Mouse (Mus musculus) gastrocnemius, adult 2 months (tissue): ENCODE results near the gene Armc2. TPM values are rescaled to one million over a fixed set of nuclear protein-coding genes. Genes with fewer than 3 reads are reported as not detected.
"Not testable (repeated sequence)": the region's sequence is repeated elsewhere in the genome, so short reads cannot be mapped to it uniquely, and the experiment has no call there.

Source experiments
- DNase-seq: peaks from one replicate; pipeline ENCODE4 v3.0.0; 2022
- H3K27ac ChIP-seq: fragments of 200-600 bp; 2 replicates; pipeline ENCODE4 v1.8.1; 2022; ENCODE audit warnings: mild to moderate bottlenecking
- H3K4me3 ChIP-seq: fragments of 200-600 bp; 2 replicates; pipeline ENCODE4 v1.8.1; 2022; ENCODE audit warnings: mild to moderate bottlenecking, moderate library complexity
- CTCF ChIP-seq: fragments of 200-600 bp; IDR thresholded peaks from 2 replicates; pipeline ENCODE4 v1.8.1; 2022; ENCODE audit warnings: antibody characterized with exemption, mild to moderate bottlenecking, moderate library complexity
- intact Hi-C: fragments of 180-260 bp; cut with DNase I; formaldehyde crosslinking; loops from one replicate; pipeline ENCODE4 v1.15.1; 2025
- total RNA-seq, 2 experiments: library from RNA; stranded (reverse); gene quantifications; 2 replicates each; pipeline ENCODE4 v1.2.3; 2021

Gene Armc2
- total RNA-seq, 2 experiments from 2014 or later = 0.23 to 0.84 TPM

GRCm38 (mm10) chr10:41982821-41983220, 35.4 kb downstream of the Armc2 start:
- TF ChIP-seq CTCF = no peak
- DNase-seq = no peak
- no peak overlapping the region for H3K27ac ChIP-seq
- H3K4me3 ChIP-seq = no peak overlapping the region
- intact Hi-C loops = loop anchor here (5.0 to 10.0 kb wide), 4 partner anchors 49 to 752 kb away; partner anchors contain the start of gene Foxo3

- Histone ChIP-seq H3K4me3 (peak overlapping the region; percentile 55), H3K27ac (peak overlapping the region; percentile 57)
- intact Hi-C loops = loop anchor here (1.0 to 10.0 kb wide), 5 partner anchors 51 to 754 kb away; partner anchors contain the start of gene Foxo3
- DNase-seq = peak; percentile 69
- TF ChIP-seq CTCF = peak; percentile 79
These were observed 37.4 kb downstream of the Armc2 start for GRCm38 (mm10) chr10:41980772-41981383.

- intact Hi-C loops = no loop called here
- H3K27ac ChIP-seq = peak overlapping the region; percentile 16; the same call in 1 of the 2 replicates
These were observed 39.6 kb downstream of the Armc2 start for GRCm38 (mm10) chr10:41978403-41979234.

GRCm38 (mm10) chr10:41972676-41973075, 45.6 kb downstream of the Armc2 start:
- DNase-seq = peak; percentile 8
- no peak for TF ChIP-seq CTCF
- intact Hi-C loops = no loop called here
- H3K4me3 ChIP-seq = no peak overlapping the region
- H3K27ac ChIP-seq = peak overlapping the region; percentile 39

More at GRCm38 (mm10) chr10:41978403-41979234, 39.6 kb downstream of the Armc2 start:
- TF ChIP-seq CTCF = no peak
- no peak for DNase-seq
- H3K4me3 ChIP-seq = no peak overlapping the region

GRCm38 (mm10) chr10:41967915-41968635, 50.2 kb downstream of the Armc2 start:
- peak; percentile 58 for DNase-seq
- H3K27ac ChIP-seq = peak overlapping the region; percentile 54
- no peak for TF ChIP-seq CTCF
- intact Hi-C loops = loop anchor here (10.0 kb wide), 1 partner anchor 273 kb away; no protein-coding TSS in a partner anchor
- peak overlapping the region; percentile 43 for H3K4me3 ChIP-seq

- H3K4me3 ChIP-seq = no peak overlapping the region
- intact Hi-C loops = loop anchor here (10.0 kb wide), 1 partner anchor 268 kb away; no protein-coding TSS in a partner anchor
- H3K27ac ChIP-seq = no peak overlapping the region
- DNase-seq = no peak
- no peak for TF ChIP-seq CTCF
These were observed 55.5 kb downstream of the Armc2 start for GRCm38 (mm10) chr10:41962725-41963124.

- no peak for DNase-seq
- TF ChIP-seq CTCF = peak; percentile 59
- Histone ChIP-seq H3K4me3 (peak overlapping the region; percentile 1; the same call in 1 of the 2 replicates), H3K27ac (no peak overlapping the region; the same call in 1 of the 2 replicates)
- intact Hi-C loops = loop anchor here (1.0 to 10.0 kb wide), 2 partner anchors 129 to 265 kb away; no protein-coding TSS in a partner anchor
These were observed 58.4 kb downstream of the Armc2 start for GRCm38 (mm10) chr10:41959808-41960207.

GRCm38 (mm10) chr10:41958677-41959274, 59.5 kb downstream of the Armc2 start:
- intact Hi-C loops = loop anchor here (1.0 kb wide), 1 partner anchor 127 kb away; no protein-coding TSS in a partner anchor
- DNase-seq = no peak
- Histone ChIP-seq H3K4me3 (peak overlapping the region; percentile 35), H3K27ac (peak overlapping the region; percentile 64)
- no peak for TF ChIP-seq CTCF

- H3K4me3 ChIP-seq = no peak overlapping the region
- no peak for TF ChIP-seq CTCF
- intact Hi-C loops = no loop called here
- H3K27ac ChIP-seq = no peak overlapping the region
- DNase-seq = no peak
These were observed 60.6 kb downstream of the Armc2 start for GRCm38 (mm10) chr10:41957421-41958225.

GRCm38 (mm10) chr10:41953528-41953864, 64.7 kb downstream of the Armc2 start:
- intact Hi-C loops = no loop called here
- no peak overlapping the region for H3K27ac ChIP-seq
- DNase-seq = no peak
- no peak overlapping the region for H3K4me3 ChIP-seq
- TF ChIP-seq CTCF = no peak

GRCm38 (mm10) chr10:41952850-41953527, 65.3 kb downstream of the Armc2 start:
- intact Hi-C loops = no loop called here
- H3K27ac ChIP-seq = no peak overlapping the region
- no peak overlapping the region for H3K4me3 ChIP-seq
- no peak for TF ChIP-seq CTCF
- no peak for DNase-seq

GRCm38 (mm10) chr10:41952354-41952753, 65.9 kb downstream of the Armc2 start:
- H3K4me3 ChIP-seq, H3K27ac ChIP-seq, DNase-seq, intact Hi-C loops: not testable (repeated sequence)
